Mouse (Mus musculus): ENCODE data around the gene Ugt1a7c.

Ugt1a7c gene

GRCm38 (mm10) chr1:88225741-88226140, 130.9 kb downstream of the Ugt1a7c start:
- peak; percentile 92 for DNase-seq

GRCm38 (mm10) chr1:88226670-88227379, 132.0 kb downstream of the Ugt1a7c start, which contains the start of gene Mroh2a:
Mroh2a (plus strand) TSS chr1:88226986.
- peak; percentile 97 for DNase-seq

GRCm38 (mm10) chr1:88227482-88227881, 132.6 kb downstream of the Ugt1a7c start:
- peak; percentile 94 for DNase-seq

- peak; percentile 95 for DNase-seq
Observed at GRCm38 (mm10) chr1:88228121-88228520, 133.3 kb downstream of the Ugt1a7c start.

GRCm38 (mm10) chr1:88229566-88229965, 134.7 kb downstream of the Ugt1a7c start:
- no peak for DNase-seq

GRCm38 (mm10) chr1:88229986-88230385, 135.1 kb downstream of the Ugt1a7c start:
- DNase-seq, result peak; percentile 95

- DNase-seq, result no peak
Observed at GRCm38 (mm10) chr1:88230421-88230820, 135.6 kb downstream of the Ugt1a7c start.

- DNase-seq, result peak; percentile 91
Observed at GRCm38 (mm10) chr1:88230981-88231802, 136.3 kb downstream of the Ugt1a7c start.

- peak; percentile 94 for DNase-seq
Observed at GRCm38 (mm10) chr1:88231803-88232499, 137.1 kb downstream of the Ugt1a7c start.

- peak; percentile 94 for DNase-seq
Observed at GRCm38 (mm10) chr1:88232664-88233380, 138.0 kb downstream of the Ugt1a7c start.

GRCm38 (mm10) chr1:88233421-88234247, 138.8 kb downstream of the Ugt1a7c start:
- peak; percentile 95 for DNase-seq

- DNase-seq, result peak; percentile 91
Observed at GRCm38 (mm10) chr1:88234248-88234610, 139.4 kb downstream of the Ugt1a7c start.

- DNase-seq, result peak; percentile 93
Observed at GRCm38 (mm10) chr1:88234646-88235045, 139.8 kb downstream of the Ugt1a7c start.

GRCm38 (mm10) chr1:88235046-88235893, 140.4 kb downstream of the Ugt1a7c start:
- peak; percentile 94 for DNase-seq

- DNase-seq, result no peak
Observed at GRCm38 (mm10) chr1:88235894-88236415, 141.1 kb downstream of the Ugt1a7c start.

- DNase-seq, result no peak
Observed at GRCm38 (mm10) chr1:88237311-88237710, 142.4 kb downstream of the Ugt1a7c start.

GRCm38 (mm10) chr1:88238771-88239170, 143.9 kb downstream of the Ugt1a7c start:
- peak; percentile 96 for DNase-seq

GRCm38 (mm10) chr1:88240072-88240471, 145.2 kb downstream of the Ugt1a7c start:
- no peak for DNase-seq

GRCm38 (mm10) chr1:88240579-88240978, 145.7 kb downstream of the Ugt1a7c start:
- peak; percentile 95 for DNase-seq

GRCm38 (mm10) chr1:88243861-88244260, 149.0 kb downstream of the Ugt1a7c start:
- DNase-seq, result no peak

All from heart, adult 11 months (tissue).